Mouse (Mus musculus): ENCODE measurements around the gene Tada2b. TPM values are rescaled to one million over a fixed set of nuclear protein-coding genes. Genes with fewer than 3 reads are reported as not detected.

The Tada2b gene
- total RNA-seq (2014; fragmentation: Nextera tagmentation), result 16.8 and 22.5 TPM in 2 replicates
- total RNA-seq (2017), result 9.8 and 15.5 TPM in 2 replicates
- polyA plus RNA-seq (2012), result 12.6 and 17.4 TPM in 2 replicates

DNA sequence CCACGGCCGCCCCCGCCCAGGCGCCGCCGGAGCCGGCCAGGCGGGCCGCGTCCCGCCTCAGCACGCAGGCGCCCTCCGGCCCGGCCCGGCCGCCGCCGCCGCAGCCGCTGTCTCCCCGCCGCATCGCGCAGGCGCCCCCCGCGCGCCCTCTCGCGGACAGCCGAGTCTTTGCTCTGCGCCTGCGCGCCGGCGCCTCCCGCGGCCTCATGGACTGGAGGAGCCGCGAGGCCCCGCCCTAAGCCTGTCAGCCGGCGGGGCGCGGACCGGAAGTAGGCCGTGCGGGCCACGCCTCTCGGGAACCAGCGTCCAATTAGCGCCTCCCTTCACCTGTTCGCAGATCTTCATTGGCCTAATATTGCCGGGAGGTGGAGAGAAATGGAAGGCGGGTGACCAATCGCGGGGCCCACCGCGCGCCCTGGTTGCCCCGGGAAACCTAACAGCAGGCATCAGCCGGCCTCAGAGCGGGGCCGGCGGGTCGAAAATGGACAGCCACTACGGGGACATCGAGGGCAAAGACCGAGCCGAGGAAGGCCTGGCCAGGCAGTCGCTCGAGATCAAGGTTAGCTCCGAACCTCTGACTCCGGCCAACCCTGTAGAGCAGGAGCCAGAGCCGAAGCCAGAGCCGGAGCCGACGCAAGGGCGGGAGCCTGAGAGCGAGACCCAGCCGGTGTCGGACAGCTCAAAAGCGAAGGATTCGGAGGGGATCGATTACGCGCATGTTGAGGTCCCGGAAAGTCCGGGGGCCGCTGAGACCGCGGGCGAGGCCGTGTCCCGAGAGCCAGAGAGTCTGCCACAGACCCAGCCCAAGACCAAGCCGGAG, at the start of gene Tada2b, which contains the start of gene Ccdc96:
Gene Tada2b (minus strand): TSS at position 115 of the 820 bp plus-strand sequence.
Gene Ccdc96 (plus strand): TSS at position 418 of the 820 bp plus-strand sequence.
- Histone ChIP-seq H3K4me3 (ENCODE audit: low read depth, low read length) (peak within 1 kb of the TSS; percentile 96), H3K27me3 (ENCODE audit: insufficient read depth, low read length) (peaks cover 13% of the 10 kb centered on the region), H3K36me3 (replicated peaks) (peaks cover 34% of the 10 kb centered on the region), H3K4me1 (ENCODE audit: insufficient read depth, low read depth, low read length) (peaks cover 56% of the 10 kb centered on the region), H3K9me3 (replicated peaks) (no peaks in the 10 kb centered on the region)
- peak; percentile 99 for DNase-seq (ENCODE audit: low spot score)
- ATAC-seq (ENCODE audit: extremely low read depth, insufficient number of reproducible peaks, low FRiP score, poor library complexity, severe bottlenecking), result peak; percentile 97
- TF ChIP-seq GATA1 (IDR thresholded peaks at IDR 0.05; ENCODE audit: borderline replicate concordance, low read length) (no peak), CTCF (IDR thresholded peaks at IDR 0.05; ENCODE audit: low read depth, low read length) (no peak), TAL1 (conservative IDR thresholded peaks at IDR 0.05; ENCODE audit: low read depth, low read length) (no peak), GATA2 (IDR thresholded peaks at IDR 0.05; ENCODE audit: borderline replicate concordance, low read depth, low read length) (no peak)

DNA sequence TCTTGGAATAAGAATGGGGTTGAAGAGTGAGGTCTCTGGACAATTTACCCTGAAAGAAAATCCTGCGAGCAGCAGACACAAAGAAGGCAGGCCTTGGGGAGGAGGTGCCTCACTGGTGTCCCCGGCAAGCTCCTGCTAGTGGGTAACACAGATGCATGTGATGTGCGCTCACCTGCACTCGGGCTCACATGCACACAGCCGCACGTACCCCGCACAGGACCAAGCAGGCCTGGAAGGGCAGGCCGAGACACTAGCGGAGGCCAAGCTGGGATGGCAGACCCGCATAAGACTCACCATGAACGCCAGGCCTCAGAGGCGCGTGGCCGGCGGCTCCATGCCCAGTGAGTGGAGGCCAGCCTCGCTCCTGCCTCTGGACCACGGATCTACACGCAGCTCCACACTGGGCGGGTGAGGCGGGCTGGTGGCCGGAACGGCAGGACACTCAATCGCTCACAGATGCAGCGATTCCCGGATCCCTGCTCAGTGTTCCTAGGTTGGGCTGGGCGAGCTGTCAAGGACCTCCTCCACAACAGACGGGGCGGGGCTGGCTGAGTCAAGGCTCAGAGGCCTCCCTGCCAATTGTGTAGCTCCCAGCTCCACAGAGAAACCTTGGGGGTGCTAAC, 46.2 kb upstream of the Tada2b start:
- TF ChIP-seq GATA1 (IDR thresholded peaks at IDR 0.05; ENCODE audit: borderline replicate concordance, low read length) (no peak), GATA2 (IDR thresholded peaks at IDR 0.05; ENCODE audit: borderline replicate concordance, low read depth, low read length) (no peak), CTCF (IDR thresholded peaks at IDR 0.05; ENCODE audit: low read depth, low read length) (no peak), TAL1 (conservative IDR thresholded peaks at IDR 0.05; ENCODE audit: low read depth, low read length) (no peak), POLR2AphosphoS5 (IDR thresholded peaks at IDR 0.05; ENCODE audit: insufficient replicate concordance, low read depth, low read length) (no peak)
- Histone ChIP-seq H3K36me3 (replicated peaks) (peaks cover 37% of the 10 kb centered on the region), H3K27me3 (ENCODE audit: insufficient read depth, low read length) (no peaks in the 10 kb centered on the region), H3K9me3 (replicated peaks) (no peaks in the 10 kb centered on the region), H3K4me1 (ENCODE audit: insufficient read depth, low read depth, low read length) (peaks cover 34% of the 10 kb centered on the region), H3K4me3 (ENCODE audit: low read depth, low read length) (peak overlapping the region; percentile 77)
- DNase-seq (ENCODE audit: low spot score) (peak; percentile 83), ATAC-seq (ENCODE audit: extremely low read depth, insufficient number of reproducible peaks, low FRiP score, poor library complexity, severe bottlenecking) (peak; percentile 95)

DNA sequence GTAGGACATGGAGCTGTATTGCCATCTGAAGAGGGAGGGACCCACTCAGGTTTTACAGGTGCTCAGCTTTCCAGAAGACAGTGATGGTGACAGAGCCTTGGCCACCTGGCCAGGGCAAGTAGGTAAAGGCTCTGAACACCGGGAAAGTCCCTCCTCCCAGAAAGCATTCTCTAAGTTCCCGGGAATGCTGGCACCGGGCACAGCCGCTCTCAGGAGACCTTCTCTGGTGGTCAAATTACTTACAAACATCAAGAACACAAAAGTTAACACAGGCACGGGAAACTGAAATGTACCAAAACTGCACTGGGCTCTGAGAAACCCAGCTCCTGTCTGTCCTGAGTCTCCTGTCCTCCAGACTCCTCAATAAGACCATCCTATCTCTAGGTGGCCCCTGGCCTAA, 45.6 kb upstream of the Tada2b start:
- DNase-seq (ENCODE audit: low spot score), result no peak
- H3K4me3 ChIP-seq (ENCODE audit: low read depth, low read length), result peak overlapping the region; percentile 77
- TF ChIP-seq POLR2AphosphoS5 (IDR thresholded peaks at IDR 0.05; ENCODE audit: insufficient replicate concordance, low read depth, low read length), result no peak
- no peak for TF ChIP-seq TAL1 (conservative IDR thresholded peaks at IDR 0.05; ENCODE audit: low read depth, low read length)
- TF ChIP-seq GATA2 (IDR thresholded peaks at IDR 0.05; ENCODE audit: borderline replicate concordance, low read depth, low read length), result no peak
- no peak for TF ChIP-seq CTCF (IDR thresholded peaks at IDR 0.05; ENCODE audit: low read depth, low read length)
- no peaks in the 10 kb centered on the region for H3K27me3 ChIP-seq (ENCODE audit: insufficient read depth, low read length)
- no peaks in the 10 kb centered on the region for H3K9me3 ChIP-seq (replicated peaks)
- ATAC-seq (ENCODE audit: extremely low read depth, insufficient number of reproducible peaks, low FRiP score, poor library complexity, severe bottlenecking), result no peak
- H3K36me3 ChIP-seq (replicated peaks), result peaks cover 42% of the 10 kb centered on the region
- peaks cover 34% of the 10 kb centered on the region for H3K4me1 ChIP-seq (ENCODE audit: insufficient read depth, low read depth, low read length)

DNA sequence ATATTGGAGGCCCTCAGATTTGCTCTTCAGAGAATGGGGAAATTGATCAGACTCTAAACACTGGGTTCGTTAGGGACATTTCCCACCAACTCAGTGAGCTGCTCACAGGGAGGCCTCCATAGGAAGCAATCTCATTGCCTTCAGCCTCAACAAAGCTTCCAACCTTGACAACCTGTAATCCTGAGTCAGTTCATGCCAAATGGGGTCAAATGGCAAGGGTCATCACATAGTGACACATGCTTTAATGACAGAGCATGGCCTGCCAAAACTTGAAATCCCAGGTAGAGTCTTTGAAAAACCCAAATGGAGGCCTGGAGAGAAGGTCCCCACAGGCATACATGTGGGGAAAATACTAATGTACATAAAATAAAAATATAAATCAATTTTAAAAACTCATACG, 42.8 kb upstream of the Tada2b start:
- H3K36me3 ChIP-seq (replicated peaks), result peaks cover 64% of the 10 kb centered on the region
- no peaks in the 10 kb centered on the region for H3K9me3 ChIP-seq (replicated peaks)
- no peak for DNase-seq (ENCODE audit: low spot score)
- ATAC-seq (ENCODE audit: extremely low read depth, insufficient number of reproducible peaks, low FRiP score, poor library complexity, severe bottlenecking), result no peak
- peaks cover 27% of the 10 kb centered on the region for H3K4me1 ChIP-seq (ENCODE audit: insufficient read depth, low read depth, low read length)
- no peak for TF ChIP-seq GATA1 (IDR thresholded peaks at IDR 0.05; ENCODE audit: borderline replicate concordance, low read length)
- no peak for TF ChIP-seq TAL1 (conservative IDR thresholded peaks at IDR 0.05; ENCODE audit: low read depth, low read length)
- no peak for TF ChIP-seq CTCF (IDR thresholded peaks at IDR 0.05; ENCODE audit: low read depth, low read length)
- no peak for TF ChIP-seq GATA2 (IDR thresholded peaks at IDR 0.05; ENCODE audit: borderline replicate concordance, low read depth, low read length)
- TF ChIP-seq POLR2AphosphoS5 (IDR thresholded peaks at IDR 0.05; ENCODE audit: insufficient replicate concordance, low read depth, low read length), result no peak
- no peaks in the 10 kb centered on the region for H3K27me3 ChIP-seq (ENCODE audit: insufficient read depth, low read length)
- H3K4me3 ChIP-seq (ENCODE audit: low read depth, low read length), result no peak overlapping the region

GRCm38 (mm10) chr5:36526274-36526673, 42.2 kb upstream of the Tada2b start:
- TF ChIP-seq CTCF (IDR thresholded peaks at IDR 0.05; ENCODE audit: low read depth, low read length) (no peak), GATA1 (IDR thresholded peaks at IDR 0.05; ENCODE audit: borderline replicate concordance, low read length) (no peak), GATA2 (IDR thresholded peaks at IDR 0.05; ENCODE audit: borderline replicate concordance, low read depth, low read length) (no peak), POLR2AphosphoS5 (IDR thresholded peaks at IDR 0.05; ENCODE audit: insufficient replicate concordance, low read depth, low read length) (no peak), TAL1 (conservative IDR thresholded peaks at IDR 0.05; ENCODE audit: low read depth, low read length) (no peak)
- Histone ChIP-seq H3K4me1 (ENCODE audit: insufficient read depth, low read depth, low read length) (peaks cover 27% of the 10 kb centered on the region), H3K27me3 (ENCODE audit: insufficient read depth, low read length) (no peaks in the 10 kb centered on the region), H3K4me3 (ENCODE audit: low read depth, low read length) (no peak overlapping the region), H3K9me3 (replicated peaks) (no peaks in the 10 kb centered on the region), H3K36me3 (replicated peaks) (peaks cover 69% of the 10 kb centered on the region)
- DNase-seq (ENCODE audit: low spot score), result no peak
- no peak for ATAC-seq (ENCODE audit: extremely low read depth, insufficient number of reproducible peaks, low FRiP score, poor library complexity, severe bottlenecking)

GRCm38 (mm10) chr5:36525216-36525615, 41.1 kb upstream of the Tada2b start:
- DNase-seq (ENCODE audit: low spot score), result no peak
- H3K4me1 ChIP-seq (ENCODE audit: insufficient read depth, low read depth, low read length), result peaks cover 18% of the 10 kb centered on the region

More at GRCm38 (mm10) chr5:36525216-36525615, 41.1 kb upstream of the Tada2b start:
- Histone ChIP-seq H3K4me3 (ENCODE audit: low read depth, low read length) (no peak overlapping the region), H3K9me3 (replicated peaks) (no peaks in the 10 kb centered on the region), H3K27me3 (ENCODE audit: insufficient read depth, low read length) (no peaks in the 10 kb centered on the region), H3K36me3 (replicated peaks) (peaks cover 78% of the 10 kb centered on the region)
- no peak for ATAC-seq (ENCODE audit: extremely low read depth, insufficient number of reproducible peaks, low FRiP score, poor library complexity, severe bottlenecking)
- no peak for TF ChIP-seq GATA1 (IDR thresholded peaks at IDR 0.05; ENCODE audit: borderline replicate concordance, low read length)
- TF ChIP-seq TAL1 (conservative IDR thresholded peaks at IDR 0.05; ENCODE audit: low read depth, low read length), result no peak
- no peak for TF ChIP-seq POLR2AphosphoS5 (IDR thresholded peaks at IDR 0.05; ENCODE audit: insufficient replicate concordance, low read depth, low read length)
- TF ChIP-seq GATA2 (IDR thresholded peaks at IDR 0.05; ENCODE audit: borderline replicate concordance, low read depth, low read length), result no peak
- no peak for TF ChIP-seq CTCF (IDR thresholded peaks at IDR 0.05; ENCODE audit: low read depth, low read length)
